Mouse (Mus musculus): ENCODE results near the gene Wwp2. TPM values are rescaled to one million over a fixed set of nuclear protein-coding genes. Genes with fewer than 3 reads are reported as not detected.

Gene Wwp2
- polyA plus RNA-seq, 1 experiment: 44.0 TPM

- peak; percentile 58 for DNase-seq
- Histone ChIP-seq H3K27ac (ENCODE audit: insufficient read depth, low read depth, low read length) (no peak overlapping the region), H3K4me3 (ENCODE audit: insufficient read depth, low read depth, low read length) (no peak overlapping the region), H3K36me3 (ENCODE audit: control insufficient read depth, insufficient read depth, low read length) (peaks cover 3% of the 10 kb centered on the region), H3K4me1 (ENCODE audit: control insufficient read depth, insufficient read depth, low read length) (peaks cover 2% of the 10 kb centered on the region; the same call in 1 of the 2 replicates), H3K27me3 (replicated peaks; ENCODE audit: control insufficient read depth, insufficient read depth, low read length) (no peaks in the 10 kb centered on the region)
- 47% methylated on average over 4 of the region's 4 CpGs for WGBS
- peak; percentile 64 for TF ChIP-seq CTCF (conservative IDR thresholded peaks at IDR 0.05; ENCODE audit: insufficient read depth, insufficient read length, low read depth, low read length)
- no peak for TF ChIP-seq POLR2A (IDR thresholded peaks at IDR 0.05; ENCODE audit: low read depth, low read length)
Measured at GRCm38 (mm10) chr8:107411391-107411790, 24.8 kb upstream of the Wwp2 start.

GRCm38 (mm10) chr8:107412552-107412951, 23.6 kb upstream of the Wwp2 start:
- H3K27me3 ChIP-seq (replicated peaks; ENCODE audit: control insufficient read depth, insufficient read depth, low read length): no peaks in the 10 kb centered on the region
- no peak for DNase-seq
- peaks cover 3% of the 10 kb centered on the region for H3K36me3 ChIP-seq (ENCODE audit: control insufficient read depth, insufficient read depth, low read length)
- no peak for TF ChIP-seq POLR2A (IDR thresholded peaks at IDR 0.05; ENCODE audit: low read depth, low read length)
- WGBS: 86% methylated on average over 8 of the region's 8 CpGs
- H3K4me3 ChIP-seq (ENCODE audit: insufficient read depth, low read depth, low read length): no peak overlapping the region
- H3K27ac ChIP-seq (ENCODE audit: insufficient read depth, low read depth, low read length): no peak overlapping the region
- peaks cover 2% of the 10 kb centered on the region; the same call in 1 of the 2 replicates for H3K4me1 ChIP-seq (ENCODE audit: control insufficient read depth, insufficient read depth, low read length)

GRCm38 (mm10) chr8:107413881-107414280, 22.3 kb upstream of the Wwp2 start:
- TF ChIP-seq POLR2A (IDR thresholded peaks at IDR 0.05; ENCODE audit: low read depth, low read length) (no peak), CTCF (conservative IDR thresholded peaks at IDR 0.05; ENCODE audit: insufficient read depth, insufficient read length, low read depth, low read length) (no peak)
- Histone ChIP-seq H3K27me3 (replicated peaks; ENCODE audit: control insufficient read depth, insufficient read depth, low read length) (no peaks in the 10 kb centered on the region), H3K27ac (ENCODE audit: insufficient read depth, low read depth, low read length) (no peak overlapping the region), H3K4me3 (ENCODE audit: insufficient read depth, low read depth, low read length) (no peak overlapping the region), H3K4me1 (ENCODE audit: control insufficient read depth, insufficient read depth, low read length) (peaks cover 2% of the 10 kb centered on the region; the same call in 1 of the 2 replicates), H3K36me3 (ENCODE audit: control insufficient read depth, insufficient read depth, low read length) (peaks cover 6% of the 10 kb centered on the region)
- no peak for DNase-seq
- 91% methylated on average over 10 of the region's 10 CpGs for WGBS

- no peaks in the 10 kb centered on the region for H3K27me3 ChIP-seq (replicated peaks; ENCODE audit: control insufficient read depth, insufficient read depth, low read length)
- H3K4me1 ChIP-seq (ENCODE audit: control insufficient read depth, insufficient read depth, low read length): no peaks in the 10 kb centered on the region
- no peak for TF ChIP-seq CTCF (conservative IDR thresholded peaks at IDR 0.05; ENCODE audit: insufficient read depth, insufficient read length, low read depth, low read length)
- TF ChIP-seq POLR2A (IDR thresholded peaks at IDR 0.05; ENCODE audit: low read depth, low read length): no peak
- 63% methylated on average over 12 of the region's 12 CpGs for WGBS
- H3K36me3 ChIP-seq (ENCODE audit: control insufficient read depth, insufficient read depth, low read length): peaks cover 6% of the 10 kb centered on the region
- no peak overlapping the region for H3K27ac ChIP-seq (ENCODE audit: insufficient read depth, low read depth, low read length)
- H3K4me3 ChIP-seq (ENCODE audit: insufficient read depth, low read depth, low read length): no peak overlapping the region
- peak; percentile 83 for DNase-seq
Measured at GRCm38 (mm10) chr8:107417001-107417400, 19.2 kb upstream of the Wwp2 start.

DNA sequence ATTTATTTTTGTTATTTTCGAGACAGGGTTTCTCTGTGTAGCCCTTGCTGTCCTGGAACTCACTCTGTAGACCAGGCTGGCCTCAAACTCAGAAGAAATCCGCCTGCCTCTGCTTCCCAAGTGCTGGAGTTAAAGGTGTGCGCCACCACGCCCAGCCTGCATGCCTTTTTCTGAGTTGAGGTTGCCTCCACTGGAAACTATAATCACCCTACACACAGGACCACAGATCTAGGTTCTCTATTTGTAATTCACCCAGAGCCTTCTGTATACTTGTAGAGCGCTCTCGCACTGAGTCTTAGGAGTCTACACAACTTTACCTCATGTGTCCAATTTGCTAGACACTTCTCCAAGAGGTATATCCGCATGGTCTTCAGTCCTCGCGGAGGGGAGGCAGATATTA, 12.0 kb upstream of the Wwp2 start:
- no peak overlapping the region for H3K27ac ChIP-seq (ENCODE audit: insufficient read depth, low read depth, low read length)
- no peaks in the 10 kb centered on the region for H3K4me1 ChIP-seq (ENCODE audit: control insufficient read depth, insufficient read depth, low read length)
- no peaks in the 10 kb centered on the region for H3K36me3 ChIP-seq (ENCODE audit: control insufficient read depth, insufficient read depth, low read length)
- no peak for TF ChIP-seq POLR2A (IDR thresholded peaks at IDR 0.05; ENCODE audit: low read depth, low read length)
- TF ChIP-seq CTCF (conservative IDR thresholded peaks at IDR 0.05; ENCODE audit: insufficient read depth, insufficient read length, low read depth, low read length): no peak
- peak overlapping the region; percentile 76 for H3K4me3 ChIP-seq (ENCODE audit: insufficient read depth, low read depth, low read length)
- 28% methylated on average over 9 of the region's 9 CpGs for WGBS
- no peaks in the 10 kb centered on the region for H3K27me3 ChIP-seq (replicated peaks; ENCODE audit: control insufficient read depth, insufficient read depth, low read length)
- DNase-seq: no peak

DNA sequence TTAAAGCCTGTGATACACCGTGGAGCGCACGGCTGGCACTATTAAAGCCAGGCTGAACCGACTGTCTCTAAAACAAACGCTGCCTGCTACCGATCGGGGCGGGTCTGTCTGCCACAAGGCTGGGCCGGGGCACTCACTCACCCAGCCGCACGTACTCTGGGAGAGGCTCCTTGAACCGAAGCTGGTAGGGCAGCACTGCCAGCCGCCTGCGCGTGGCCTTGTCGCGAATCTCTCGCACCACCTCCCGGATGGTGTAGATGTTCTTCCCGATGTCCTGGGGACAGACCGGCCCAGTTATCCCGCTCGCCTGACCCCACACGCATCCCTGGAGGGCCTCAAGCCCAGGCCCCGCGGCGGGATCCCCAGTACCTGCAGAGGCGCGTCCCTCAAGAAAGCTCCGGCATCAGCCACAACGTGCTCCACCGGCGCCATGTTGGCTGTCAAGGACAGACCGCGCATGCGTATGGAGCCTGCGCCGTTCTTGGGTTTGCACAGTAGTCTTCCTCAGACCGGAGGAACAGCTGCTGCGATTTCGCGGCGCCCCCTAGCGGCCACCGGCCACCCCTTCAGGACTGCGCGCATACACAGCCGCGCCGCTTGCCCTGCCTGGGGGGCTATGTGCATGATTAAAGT, 11.5 kb upstream of the Wwp2 start, which contains the start of gene Nob1:
Gene Nob1, minus strand, starts transcription at position 455 of the 633 bp plus-strand sequence.
- TF ChIP-seq CTCF (conservative IDR thresholded peaks at IDR 0.05; ENCODE audit: insufficient read depth, insufficient read length, low read depth, low read length) (peak; percentile 90), POLR2A (IDR thresholded peaks at IDR 0.05; ENCODE audit: low read depth, low read length) (peak; percentile 62)
- peak; percentile 98 for DNase-seq
- Histone ChIP-seq H3K27ac (ENCODE audit: insufficient read depth, low read depth, low read length) (0 out of 2 replicates have a peak within 1 kb of the TSS, but pooled peaks have one; percentile 8), H3K36me3 (ENCODE audit: control insufficient read depth, insufficient read depth, low read length) (no peaks in the 10 kb centered on the region), H3K4me1 (ENCODE audit: control insufficient read depth, insufficient read depth, low read length) (no peaks in the 10 kb centered on the region), H3K4me3 (ENCODE audit: insufficient read depth, low read depth, low read length) (peak within 1 kb of the TSS; percentile 76), H3K27me3 (replicated peaks; ENCODE audit: control insufficient read depth, insufficient read depth, low read length) (no peaks in the 10 kb centered on the region)
- under 1% methylated on average over 50 of the region's 50 CpGs for WGBS

DNA sequence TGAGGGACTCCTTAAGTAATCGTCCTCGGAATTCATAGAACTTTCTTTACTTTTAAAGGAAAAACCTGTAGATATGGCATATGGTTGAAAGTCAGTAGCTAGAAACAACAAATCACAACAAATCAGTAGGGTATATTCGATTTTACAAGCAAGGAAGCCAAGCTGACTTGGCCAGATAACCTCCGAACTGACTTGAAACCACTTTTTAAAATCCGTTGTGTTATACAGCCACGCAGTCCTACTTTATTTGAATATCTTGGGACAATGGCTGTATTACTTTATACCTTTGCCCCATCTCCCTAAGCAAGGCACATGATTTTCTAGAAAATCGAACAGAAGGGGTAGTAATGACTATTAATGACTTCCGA, 11.0 kb upstream of the Wwp2 start:
- DNase-seq: no peak
- Histone ChIP-seq H3K27me3 (replicated peaks; ENCODE audit: control insufficient read depth, insufficient read depth, low read length) (no peaks in the 10 kb centered on the region), H3K4me1 (ENCODE audit: control insufficient read depth, insufficient read depth, low read length) (no peaks in the 10 kb centered on the region), H3K4me3 (ENCODE audit: insufficient read depth, low read depth, low read length) (no peak overlapping the region), H3K27ac (ENCODE audit: insufficient read depth, low read depth, low read length) (no peak overlapping the region), H3K36me3 (ENCODE audit: control insufficient read depth, insufficient read depth, low read length) (no peaks in the 10 kb centered on the region)
- 44% methylated on average over 8 of the region's 8 CpGs for WGBS
- TF ChIP-seq CTCF (conservative IDR thresholded peaks at IDR 0.05; ENCODE audit: insufficient read depth, insufficient read length, low read depth, low read length) (no peak), POLR2A (IDR thresholded peaks at IDR 0.05; ENCODE audit: low read depth, low read length) (no peak)

Measured in kidney, adult 2 months (tissue).